Mouse (Mus musculus): ENCODE results near the gene Btbd9.
"Not testable (repeated sequence)": the region's sequence is repeated elsewhere in the genome, so short reads cannot be mapped to it uniquely, and the experiment has no call there.

Gene Btbd9

DNA sequence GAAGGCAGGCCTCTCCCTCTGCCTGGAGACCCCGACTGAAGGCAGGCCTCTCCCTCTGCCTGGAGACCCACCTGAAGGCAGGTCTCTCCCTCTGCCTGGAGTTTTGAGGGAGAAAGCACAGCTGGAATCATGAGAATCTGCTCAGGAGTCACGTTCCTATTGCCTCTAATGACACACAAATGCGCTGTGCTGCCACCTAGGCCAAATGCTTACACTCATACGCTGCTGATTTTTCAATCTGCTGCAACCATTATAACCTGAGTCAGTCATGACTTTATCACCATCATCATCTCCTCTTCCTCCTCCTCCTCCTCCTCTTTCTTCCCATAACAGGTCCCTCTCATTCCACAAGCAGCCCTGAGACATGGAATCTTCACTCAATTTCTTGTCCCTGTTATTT, 64.3 kb downstream of the Btbd9 start:
- DNase-seq (ENCODE audit: low read depth): no peak

DNA sequence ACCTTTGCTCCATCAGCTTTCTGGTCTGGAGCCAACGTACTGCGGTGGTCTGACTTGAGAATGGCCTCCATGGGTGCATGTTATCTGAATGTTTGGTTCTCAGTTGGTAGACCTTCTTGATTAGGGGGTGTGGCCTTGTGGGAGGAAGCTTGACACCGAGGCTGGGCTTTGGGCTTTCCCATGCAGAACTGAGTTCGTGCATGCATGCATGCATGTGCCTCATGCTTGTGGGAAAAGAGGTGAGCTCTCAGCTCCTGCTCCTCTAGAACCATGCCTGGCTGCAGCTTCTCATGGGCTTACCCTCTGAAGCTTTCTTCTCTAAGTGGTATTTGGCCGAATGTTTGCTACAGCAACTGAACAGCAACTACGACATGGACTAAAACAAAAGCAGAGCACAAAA, 64.9 kb downstream of the Btbd9 start:
- DNase-seq (ENCODE audit: low read depth): no peak

DNA sequence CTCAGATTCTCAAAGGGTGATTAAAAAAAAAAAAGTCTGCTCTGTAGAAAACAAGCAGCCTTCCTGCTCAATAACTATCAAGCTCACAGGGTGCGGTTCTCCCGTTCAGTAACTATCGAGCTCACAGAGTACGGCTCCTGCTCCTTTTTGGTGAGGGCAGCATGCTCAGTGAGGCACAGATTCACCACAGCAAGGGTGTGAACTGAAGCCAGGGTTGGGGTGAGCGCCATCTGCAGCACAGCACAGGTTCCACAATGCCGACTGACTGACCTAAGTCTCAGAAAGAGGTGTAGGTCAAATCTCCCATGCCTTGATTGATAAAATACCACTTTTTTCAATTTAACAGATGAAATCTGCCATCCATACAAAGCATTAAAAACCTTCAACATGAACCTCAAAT, 66.1 kb downstream of the Btbd9 start:
- DNase-seq (ENCODE audit: low read depth): no peak

DNA sequence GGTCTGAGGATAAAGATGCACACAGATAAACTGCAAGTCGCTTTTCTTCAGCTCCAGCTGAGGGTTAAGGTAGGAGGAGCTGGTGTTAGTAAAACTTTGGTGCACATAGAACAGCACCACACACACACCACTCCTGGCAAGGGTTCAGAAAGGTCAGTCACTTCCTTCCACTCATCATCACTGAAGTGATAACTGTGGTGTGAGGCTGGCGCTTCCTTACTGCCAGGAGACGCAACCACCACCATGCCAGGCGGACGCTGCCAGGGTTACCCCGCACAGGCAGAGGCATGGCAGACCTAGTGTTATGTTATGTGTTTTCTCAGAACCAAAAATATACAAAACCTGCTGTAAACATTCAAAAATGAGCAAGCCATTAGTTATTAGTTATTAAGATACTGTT, 66.6 kb downstream of the Btbd9 start:
- DNase-seq (ENCODE audit: low read depth): no peak

DNA sequence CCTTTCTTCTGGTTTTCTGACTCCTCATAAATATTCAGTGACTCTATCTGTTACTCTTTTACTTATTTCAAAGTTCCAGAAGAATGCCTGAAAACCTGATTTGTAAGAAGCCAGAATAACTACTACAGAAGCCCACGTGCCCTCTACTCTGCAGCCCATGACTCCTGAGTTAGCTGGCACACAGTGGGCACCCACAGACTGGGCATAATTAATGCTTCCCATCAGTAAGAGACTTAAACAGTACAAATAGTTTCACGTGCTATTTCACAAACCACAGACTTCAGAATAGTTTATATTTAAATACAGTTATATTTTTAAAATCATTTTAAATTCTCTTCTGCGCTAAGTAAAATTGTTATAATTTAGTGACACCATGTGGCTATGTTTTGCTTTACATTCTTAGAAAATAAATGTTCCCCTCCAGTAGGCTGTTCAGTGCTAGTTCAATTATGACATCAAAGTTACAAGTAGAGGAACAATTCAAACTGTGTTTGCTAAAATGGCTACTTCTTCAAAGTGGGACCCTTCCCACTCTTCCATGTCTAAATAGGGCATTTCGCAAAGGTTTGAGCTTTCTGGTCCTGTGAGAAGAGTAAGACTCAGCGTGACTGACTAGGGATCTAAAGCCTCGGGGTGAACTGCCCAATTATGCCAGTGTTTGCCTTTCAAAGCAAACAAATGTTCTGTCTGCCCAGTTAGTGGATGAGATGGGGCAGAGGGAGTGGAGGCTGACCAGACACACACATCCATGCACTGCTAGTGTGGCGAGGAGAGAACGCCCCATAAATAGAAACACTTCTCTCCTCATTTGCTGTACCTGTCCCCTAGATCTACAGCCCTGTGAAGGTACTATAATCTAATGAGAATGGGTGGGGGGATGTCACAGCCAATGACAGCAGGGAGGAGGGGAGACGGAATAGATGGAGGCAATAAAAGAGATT, 68.4 kb downstream of the Btbd9 start:
- peak; percentile 13 for DNase-seq (ENCODE audit: low read depth)

DNA sequence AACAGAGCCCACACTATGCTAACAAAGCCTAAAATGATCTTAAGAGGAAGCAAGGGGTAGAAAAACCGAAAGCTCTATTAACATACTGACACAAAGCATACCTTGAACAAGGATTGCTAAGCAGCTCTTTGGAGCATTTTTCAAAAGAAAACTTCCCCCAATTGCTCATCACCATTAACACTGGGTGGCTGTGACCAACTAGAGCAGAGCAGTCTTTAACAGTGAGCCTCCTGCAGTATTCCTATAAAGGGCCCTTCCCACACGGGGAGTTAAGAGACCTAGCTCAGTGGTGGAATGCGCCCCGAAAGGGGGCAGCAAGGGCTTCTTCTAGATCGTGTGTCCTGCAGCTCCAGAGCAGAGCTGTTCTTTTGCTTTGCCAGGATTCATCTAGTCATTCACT, 69.4 kb downstream of the Btbd9 start:
- DNase-seq (ENCODE audit: low read depth): no peak

DNA sequence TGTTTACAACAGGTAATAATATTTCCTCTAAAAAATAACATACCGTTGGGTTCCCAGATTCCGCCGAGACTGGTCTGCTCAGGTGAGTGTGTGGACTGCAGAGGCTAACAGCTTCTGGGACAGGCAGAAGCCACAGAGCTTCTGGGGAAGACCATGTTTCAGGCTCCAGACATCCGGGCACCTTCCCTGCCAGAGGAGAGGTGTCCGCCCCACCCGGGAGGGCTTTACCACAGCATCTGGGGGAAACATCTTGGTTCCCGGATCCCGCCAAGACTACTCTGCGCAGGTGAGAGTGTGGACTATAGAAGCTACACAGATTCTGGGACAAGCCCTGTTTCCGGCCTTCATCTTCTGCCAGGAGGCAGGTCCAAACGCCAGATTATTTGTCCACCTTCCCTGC, 76.7 kb downstream of the Btbd9 start:
- not testable (repeated sequence) for DNase-seq (ENCODE audit: low read depth)

DNA sequence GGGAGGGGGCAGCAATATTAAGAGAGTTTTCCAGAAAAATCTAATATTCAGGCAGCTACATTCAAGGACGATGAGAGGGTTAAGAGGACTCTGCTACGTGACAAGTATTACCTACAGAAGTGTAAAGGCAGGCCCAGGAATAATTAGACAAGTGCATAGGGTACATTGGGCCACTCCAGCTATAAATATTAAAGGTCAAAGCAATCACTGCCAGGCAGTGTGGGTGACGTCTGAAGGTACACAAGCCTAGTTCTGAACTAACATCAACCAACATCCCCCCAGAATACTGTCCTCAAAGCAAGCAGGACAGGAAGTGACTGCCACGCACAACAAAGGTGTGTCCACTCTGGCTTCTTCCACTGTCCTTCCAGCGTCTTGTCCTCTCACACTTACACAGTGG, 77.5 kb downstream of the Btbd9 start:
- no peak for DNase-seq (ENCODE audit: low read depth)

DNA sequence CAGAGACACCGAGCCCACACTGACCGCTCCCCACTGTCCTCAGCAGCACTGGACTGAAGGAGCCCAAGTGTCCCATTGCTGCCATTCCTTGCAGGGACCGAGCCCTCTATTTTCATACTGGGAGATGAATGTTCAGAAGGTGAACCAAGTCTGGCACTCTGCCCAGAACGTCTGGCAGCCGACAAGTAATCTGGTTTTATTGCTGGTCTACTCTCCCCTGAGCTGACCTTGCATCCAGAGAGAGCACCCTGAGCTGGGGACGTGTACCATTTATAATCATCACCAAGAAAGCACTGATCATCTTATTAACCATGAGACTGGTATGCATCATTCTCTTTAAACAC, 77.9 kb downstream of the Btbd9 start:
- no peak for DNase-seq (ENCODE audit: low read depth)

DNA sequence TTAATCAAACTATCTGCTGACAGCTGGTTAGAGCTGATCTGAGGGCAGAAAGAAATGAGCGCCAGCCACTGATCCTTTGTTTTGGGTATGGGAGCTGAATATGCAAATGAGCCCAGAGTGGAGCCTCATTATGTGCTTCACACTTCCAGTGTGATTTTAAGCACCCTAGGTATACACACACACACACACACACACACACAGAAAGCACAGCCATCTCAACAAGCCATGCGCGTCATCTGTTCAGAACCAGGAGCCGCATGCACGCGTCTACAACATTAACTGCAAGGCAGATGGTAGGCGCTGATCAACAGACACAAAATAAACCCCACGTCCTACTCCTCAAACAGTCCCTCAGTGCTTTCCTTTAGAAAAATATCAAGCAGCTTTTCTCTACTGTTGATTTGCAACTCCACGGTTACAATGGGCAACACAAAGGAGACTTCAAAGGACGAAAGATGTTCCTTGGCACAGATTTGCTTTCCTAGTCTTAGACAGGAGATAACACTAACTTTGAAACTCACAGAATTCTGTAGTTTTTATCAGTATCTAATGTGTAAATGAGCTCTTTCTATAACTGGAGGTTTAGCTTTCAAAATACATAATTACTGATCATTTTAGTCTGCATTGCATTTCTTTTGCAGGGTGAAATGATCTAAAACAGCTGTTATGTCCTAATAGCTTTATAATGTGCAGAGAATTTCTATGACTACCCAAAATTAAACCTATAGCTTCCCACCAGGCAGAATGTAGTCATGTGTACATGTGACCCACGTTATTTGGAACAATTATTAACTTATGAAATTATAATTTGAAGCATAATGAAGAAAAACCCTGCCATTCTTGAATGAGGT, 78.5 kb downstream of the Btbd9 start:
- no peak for DNase-seq (ENCODE audit: low read depth)

DNA sequence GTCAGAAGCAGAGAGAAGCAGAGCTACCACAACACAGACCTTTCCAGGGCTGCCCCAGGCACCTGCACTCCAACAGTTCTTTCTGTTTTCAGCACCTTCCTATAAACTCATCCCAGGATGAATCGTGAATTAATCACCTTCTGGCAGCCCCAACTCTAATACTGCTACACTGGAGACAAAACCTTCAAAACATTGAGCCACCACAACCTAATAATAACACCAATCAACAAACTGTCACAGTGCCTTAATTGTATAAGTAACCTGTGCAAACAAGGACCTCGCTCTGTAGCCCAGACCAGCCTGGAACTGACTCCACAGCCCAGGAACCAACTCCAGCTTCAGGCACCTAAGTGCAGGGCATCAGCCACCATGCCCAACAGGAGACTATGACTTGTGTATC, 80.7 kb downstream of the Btbd9 start:
- no peak for DNase-seq (ENCODE audit: low read depth)

DNA sequence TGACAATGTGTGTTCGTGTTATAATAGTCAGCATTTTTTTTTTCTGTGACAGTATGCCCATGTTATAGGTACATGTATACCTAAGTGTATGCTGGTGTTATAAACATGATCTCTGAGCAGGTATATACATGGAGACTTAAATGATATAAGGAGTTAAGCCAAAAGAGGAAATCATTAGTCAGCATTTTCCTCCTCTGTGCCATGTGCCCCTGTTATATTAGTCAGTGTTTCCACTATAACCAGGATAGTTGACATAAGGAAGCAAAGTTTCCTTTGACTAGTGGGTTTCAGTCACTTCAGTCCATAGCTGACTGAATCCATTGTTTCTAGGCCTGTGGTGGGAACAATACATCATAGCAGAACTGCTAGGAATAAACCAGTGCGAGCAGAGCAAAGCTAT, 81.1 kb downstream of the Btbd9 start:
- DNase-seq (ENCODE audit: low read depth): no peak

DNA sequence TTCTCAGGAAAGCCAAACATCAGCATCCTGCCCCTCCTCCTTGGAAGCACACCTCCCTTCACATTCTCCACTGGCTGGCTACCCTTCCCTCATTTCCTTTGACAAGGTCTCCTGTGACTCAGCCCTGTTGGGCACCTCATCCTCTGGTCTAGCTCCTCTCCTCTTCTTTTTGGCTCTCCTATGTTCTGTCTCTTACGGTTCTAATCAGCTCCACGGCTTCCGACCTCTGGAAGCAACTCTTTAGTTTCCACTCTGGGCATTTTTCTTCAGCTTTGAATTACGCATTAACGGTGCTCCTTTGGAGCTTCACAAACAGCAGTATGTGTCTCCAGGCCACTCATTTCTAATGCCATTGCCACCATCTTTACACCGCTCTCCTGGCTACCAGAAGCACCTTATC, 82.8 kb downstream of the Btbd9 start:
- no peak for DNase-seq (ENCODE audit: low read depth)

DNA sequence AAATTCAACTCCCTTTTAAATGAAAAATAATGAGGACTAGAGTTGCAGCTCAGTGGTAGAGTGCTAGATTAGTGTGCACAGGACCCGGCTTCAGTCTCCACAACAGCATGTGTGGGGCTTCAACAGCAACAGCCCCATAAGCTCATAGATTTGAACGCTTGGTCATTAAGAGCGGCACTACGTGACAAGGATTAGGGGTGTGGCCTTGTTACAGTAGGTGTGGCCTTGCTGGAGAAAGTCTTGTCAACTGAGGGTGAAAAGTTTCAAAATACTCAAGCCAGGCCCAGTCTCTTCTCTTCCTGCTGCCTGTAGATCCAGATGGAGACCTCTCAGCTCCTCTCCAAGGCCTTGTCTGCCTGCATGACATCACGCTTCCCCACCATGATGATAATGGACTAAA, 84.1 kb downstream of the Btbd9 start:
- no peak for DNase-seq (ENCODE audit: low read depth)

DNA sequence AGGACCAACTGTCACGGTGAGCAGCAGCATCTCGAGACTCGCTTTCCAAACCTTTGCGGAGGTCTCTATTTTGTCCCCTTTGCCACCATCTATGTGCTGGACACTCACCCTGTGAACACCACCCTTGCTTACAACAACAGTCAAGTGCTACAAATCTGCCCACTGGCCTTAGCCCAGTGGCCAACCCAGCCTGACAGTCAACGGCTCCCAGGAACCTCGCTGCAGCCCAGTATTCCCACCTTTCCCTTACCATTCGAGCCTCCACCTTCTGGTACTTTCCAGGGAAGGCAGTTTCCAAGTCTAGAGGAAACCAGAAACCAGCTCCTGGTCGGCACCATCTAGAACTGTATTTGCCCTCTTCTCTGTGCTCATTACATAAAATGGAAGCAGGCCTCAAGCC, 84.7 kb downstream of the Btbd9 start:
- no peak for DNase-seq (ENCODE audit: low read depth)

DNA sequence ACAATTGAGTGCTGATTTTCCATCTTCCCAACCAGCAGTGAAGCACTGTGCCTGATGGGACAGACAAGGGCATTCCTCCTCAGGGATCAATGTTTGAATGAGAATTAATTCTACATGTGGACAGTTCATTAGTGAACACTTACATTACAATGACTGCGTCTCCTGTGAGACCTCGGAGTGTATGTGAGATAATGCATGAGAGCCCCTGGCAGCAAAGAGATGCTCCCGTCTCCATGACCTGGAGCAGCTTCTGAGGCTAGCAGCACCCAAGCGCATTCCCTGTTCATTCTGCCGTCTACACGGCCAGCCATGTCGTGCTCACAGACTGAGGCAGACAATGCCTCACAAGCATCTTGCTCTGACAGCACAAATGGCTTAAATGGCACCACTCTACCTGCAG, 85.7 kb downstream of the Btbd9 start:
- DNase-seq (ENCODE audit: low read depth): no peak

DNA sequence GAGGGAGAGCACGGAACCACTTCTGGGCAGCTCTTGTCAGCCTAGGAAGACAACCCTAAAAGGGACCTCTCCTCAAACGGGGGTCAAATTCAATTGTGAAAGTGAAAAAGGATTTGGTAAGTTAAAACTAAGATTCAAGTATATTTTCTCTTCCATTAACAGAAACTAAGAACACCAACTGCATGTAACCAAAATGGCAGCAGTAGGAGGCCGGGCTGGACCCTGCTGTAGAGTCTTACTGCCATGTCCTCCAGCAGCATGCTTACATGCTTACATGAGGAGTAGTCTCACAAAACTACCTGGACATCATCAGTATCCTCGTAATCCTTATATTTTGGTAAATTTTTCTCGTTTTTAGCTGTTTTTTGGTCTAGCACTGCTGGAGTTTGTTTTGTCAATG, 86.2 kb downstream of the Btbd9 start:
- no peak for DNase-seq (ENCODE audit: low read depth)

DNA sequence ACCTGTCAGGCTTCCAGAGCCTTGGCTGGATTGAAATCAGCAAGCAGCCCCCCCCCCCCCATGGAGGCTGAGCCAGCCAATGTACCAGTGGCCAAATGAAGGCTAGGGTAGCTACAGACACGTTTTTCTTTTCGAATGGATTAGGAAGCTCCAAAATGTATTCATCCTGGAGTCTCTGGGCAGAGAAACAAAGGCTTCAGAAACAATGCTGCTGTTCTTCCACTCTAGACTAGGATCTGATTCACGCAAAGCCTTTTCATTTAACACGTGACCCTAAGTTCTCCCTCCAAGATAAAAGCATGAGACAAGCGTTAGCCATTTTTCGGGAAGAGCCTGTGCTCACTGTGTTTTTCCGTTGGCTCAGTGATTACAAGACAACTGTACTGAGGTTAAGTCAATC, 86.7 kb downstream of the Btbd9 start:
- no peak for DNase-seq (ENCODE audit: low read depth)

DNA sequence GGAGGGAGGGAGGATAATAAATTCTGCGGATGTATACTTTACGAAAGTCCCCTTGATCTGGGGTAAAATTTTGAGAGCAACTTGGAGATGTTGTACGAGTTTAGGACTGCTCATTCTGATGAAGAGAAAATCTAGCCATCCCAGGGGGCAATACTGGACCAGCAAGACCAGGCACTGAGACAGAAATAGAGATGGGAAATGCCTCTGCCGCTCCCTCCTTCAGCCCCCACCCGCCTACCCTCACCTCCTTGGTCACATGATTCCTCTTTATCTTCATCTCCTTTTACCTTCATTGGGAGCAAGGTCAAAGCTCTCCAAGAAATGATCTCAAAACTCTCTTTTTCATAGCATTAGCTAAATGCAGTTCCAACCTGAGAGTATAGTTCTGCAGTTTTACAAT, 88.6 kb downstream of the Btbd9 start:
- DNase-seq (ENCODE audit: low read depth): no peak

DNA sequence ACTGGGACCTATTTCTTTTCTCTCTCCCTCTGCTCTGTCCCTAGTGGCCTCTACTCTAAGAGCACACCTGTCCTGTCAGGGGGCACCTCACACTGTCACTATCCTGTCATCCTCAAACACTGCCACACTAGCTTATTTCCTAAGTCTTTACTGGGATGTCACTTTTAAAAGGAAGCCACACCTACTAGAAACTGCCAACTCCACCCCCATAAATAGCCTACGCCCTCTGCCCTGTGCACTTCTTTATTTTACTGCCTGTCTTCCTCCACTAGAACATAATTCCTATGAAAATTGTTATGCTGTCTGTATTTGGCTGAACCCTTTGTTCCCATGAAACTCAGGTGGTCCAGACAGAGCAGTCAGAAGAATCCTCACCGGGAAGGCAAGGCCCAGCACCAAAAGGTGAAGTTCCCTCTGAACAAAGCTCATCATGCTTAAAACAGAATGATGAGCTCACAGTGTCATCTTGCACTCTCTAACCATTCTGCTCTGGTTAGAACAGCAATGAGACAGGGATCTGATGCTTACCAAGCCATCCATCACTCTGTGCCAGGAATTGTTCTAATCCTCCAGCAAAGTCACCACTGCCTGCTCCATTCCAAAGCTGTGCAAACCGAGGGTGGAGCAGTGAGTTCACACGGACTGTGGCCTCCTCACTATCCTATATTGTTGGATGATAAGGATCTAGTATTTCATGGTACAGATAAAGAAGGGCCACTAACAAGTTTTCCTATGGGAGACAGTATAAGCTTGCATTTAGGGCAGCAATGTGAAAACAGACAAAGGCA, 91.0 kb downstream of the Btbd9 start:
- no peak for DNase-seq (ENCODE audit: low read depth)

DNA sequence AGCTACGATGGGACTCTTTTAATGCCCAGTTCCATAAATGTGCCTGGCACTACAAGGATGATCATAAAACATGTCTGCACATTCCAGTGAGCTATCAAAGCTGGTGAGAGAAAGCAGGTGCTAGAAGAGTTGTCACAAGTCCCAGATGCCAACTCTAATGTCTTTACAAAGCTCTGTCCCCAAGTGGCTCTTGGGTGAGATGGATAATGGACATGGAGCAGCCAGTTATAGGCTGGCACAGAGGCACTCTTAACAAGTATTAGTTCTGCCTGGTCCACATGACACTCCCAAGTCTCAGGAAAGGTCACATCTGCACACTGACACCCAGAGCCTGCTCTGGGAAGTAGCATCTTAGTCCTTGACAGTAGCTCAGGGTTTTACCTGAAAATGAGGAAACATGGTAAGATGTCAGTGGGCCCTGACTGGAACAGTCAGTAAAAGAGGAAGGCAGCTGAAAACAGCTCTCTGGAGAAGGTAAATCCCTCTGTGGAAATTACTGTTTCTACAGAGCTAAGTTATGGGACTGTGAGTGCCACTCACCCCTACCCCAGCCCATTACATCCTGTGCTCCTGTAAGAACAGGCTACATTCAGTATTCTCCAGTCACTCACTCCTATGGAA, 91.7 kb downstream of the Btbd9 start:
- no peak for DNase-seq (ENCODE audit: low read depth)

DNA sequence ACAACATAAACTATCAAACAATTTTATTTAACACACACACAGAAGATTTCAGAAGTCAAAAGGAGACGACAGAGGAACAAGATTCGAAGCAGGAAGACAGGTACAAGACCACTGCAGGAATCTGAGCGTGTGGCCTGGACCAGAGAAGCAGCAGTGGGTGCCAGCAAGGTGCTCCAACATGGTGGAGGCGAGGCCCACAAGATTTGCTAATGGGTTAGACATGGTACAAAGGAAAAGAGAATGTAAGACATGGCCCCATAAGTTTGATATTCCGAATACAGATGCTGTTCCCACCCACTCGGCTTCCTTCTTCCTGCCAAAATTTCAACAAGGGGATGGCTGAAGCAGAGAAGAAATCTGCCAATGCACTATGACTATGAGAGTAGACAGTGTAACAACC, 94.5 kb downstream of the Btbd9 start:
- no peak for DNase-seq (ENCODE audit: low read depth)
